Mouse (Mus musculus): ENCODE data around the gene Lama5.

The Lama5 gene

DNA sequence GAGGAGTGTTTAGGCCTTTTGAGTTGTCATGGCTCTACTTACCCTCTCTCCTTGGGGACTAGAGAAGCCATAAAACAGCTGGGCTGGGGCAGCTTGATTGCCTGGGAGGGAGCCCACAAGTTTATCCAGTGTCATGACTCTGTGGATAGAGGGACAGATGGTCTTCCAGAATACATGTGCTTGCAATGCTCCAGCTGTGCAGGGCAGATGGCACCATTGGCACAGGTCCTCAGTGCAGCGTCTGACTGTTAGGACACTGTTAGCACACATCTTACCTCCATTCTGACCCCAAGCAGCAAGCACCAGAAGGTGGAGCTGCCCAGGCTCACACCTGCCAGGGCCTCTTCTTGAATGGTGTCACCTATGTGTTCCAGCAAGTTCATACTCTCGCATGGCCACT is 59.8 kb downstream of the Lama5 start:
- in situ Hi-C loops (cut with MboI; ENCODE audit: low sequenced_read_pairs) = no loop called here

DNA sequence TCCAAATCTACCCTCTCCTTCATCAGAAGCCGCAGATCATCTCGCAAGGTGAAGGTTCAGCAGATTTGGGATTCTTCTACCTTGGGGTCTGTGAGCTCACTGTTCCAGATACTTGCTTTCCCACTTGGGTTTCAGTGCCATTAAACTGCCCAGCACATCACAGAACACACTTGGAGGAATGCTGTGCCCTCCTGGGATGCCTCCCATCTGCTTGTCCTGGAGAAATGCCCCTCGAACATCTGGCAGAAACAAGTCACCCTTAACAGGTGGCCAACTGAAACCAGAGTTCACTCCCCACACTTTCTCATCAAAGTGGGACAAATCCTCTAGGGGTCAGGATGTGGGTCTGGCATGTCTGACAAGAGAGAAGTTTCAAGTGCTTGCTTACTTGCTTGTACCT is 67.0 kb downstream of the Lama5 start:
- in situ Hi-C loops (cut with MboI; ENCODE audit: low sequenced_read_pairs) = no loop called here

DNA sequence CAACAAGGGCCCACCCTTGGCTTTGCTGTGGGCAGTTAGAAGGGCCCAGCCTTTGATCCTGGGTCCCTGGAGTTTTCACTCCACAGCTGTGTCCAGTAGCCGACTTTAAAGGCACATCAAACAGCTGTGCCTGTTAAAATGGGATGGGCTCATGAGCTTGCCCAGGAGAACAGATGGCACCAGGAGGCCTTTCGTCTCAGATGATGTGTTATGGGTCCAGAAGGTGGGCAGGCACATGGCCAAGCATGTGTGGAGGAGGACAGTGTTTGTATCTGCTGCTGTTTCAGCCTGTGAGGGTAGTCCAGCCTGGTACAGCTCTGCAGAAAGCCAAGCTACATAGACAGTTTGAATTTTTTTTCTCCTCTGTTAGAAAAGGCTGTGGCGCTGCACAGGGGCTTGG is 70.9 kb downstream of the Lama5 start:
- in situ Hi-C loops (cut with MboI; ENCODE audit: low sequenced_read_pairs) = no loop called here

DNA sequence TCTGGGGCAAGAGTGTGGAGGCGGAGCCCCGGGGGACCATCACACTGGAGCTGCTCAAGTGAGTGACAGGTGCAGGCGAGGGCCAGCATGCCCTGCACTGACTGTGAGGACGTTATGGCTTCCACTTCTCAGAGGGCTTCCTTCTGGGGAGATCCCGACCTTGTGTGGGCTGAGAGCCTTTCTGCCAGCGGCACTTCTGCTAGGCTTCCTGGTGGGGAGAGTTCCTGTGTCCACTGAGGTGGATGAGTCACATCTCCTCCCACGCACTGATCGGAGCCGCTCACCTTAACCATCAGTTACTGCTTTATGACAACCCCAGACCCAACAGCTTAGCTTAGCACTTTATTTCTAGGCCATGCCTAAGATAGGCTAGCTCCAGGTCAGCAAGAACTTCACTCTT is 77.1 kb downstream of the Lama5 start:
- in situ Hi-C loops (cut with MboI; ENCODE audit: low sequenced_read_pairs) = no loop called here

DNA sequence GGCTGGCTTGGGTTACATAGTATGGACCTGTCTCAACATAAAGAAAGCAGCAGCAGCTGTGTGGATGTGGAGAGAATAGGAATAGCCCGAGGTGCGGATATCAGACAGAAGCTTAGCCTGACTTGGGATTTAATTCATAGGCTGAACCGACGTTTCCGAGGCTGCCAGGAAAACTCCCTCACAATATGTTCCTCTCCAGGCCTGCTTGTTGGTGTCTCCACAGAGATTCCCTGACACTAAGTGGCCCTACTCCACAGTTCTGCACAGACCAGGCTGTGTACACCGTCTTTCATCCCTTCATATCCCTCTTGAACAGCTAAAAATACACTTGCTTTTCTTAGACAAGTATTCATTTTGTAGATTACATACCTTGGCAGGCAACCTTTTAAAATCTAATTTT is 78.3 kb downstream of the Lama5 start:
- in situ Hi-C loops (cut with MboI; ENCODE audit: low sequenced_read_pairs) = no loop called here

DNA sequence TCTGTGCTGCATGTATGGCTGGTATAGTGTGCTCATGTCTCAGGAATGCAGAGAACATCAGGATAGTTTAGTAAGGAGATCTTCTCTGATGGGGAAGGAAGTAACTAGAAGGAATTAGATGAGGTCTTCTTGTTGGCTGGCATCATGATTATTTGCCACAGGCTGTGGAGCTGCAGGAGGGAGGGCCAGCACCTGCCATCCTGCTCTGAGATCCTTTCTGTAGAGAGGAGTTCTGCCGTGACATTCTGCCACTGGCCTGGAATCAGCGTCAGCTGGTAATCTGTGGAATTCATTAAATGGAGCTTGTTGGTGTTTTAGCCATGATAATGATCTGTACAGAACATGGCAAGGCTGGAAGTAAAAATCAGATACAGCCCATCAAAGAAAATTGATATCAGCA is 79.6 kb downstream of the Lama5 start:
- in situ Hi-C loops (cut with MboI; ENCODE audit: low sequenced_read_pairs) = no loop called here

DNA sequence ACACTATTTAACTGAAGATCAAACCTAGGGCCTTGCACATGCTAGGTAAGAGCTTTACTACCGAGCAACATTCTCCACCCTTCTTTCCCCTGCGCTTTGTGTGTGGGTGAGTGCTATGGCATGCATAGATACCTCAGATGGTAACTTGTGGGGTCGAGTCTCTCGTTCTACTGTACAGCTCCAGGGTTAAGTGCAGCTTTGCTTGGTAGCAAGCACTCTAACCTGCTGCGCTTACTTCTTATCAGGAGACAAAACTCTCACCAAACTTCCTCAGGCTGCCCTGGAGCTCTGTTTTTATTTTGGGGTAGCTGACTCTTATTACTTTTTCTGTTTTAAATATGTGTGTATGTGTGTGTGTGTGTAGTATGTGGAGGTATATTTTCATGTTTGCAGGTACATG is 90.2 kb downstream of the Lama5 start:
- in situ Hi-C loops (cut with MboI; ENCODE audit: low sequenced_read_pairs) = no loop called here

DNA sequence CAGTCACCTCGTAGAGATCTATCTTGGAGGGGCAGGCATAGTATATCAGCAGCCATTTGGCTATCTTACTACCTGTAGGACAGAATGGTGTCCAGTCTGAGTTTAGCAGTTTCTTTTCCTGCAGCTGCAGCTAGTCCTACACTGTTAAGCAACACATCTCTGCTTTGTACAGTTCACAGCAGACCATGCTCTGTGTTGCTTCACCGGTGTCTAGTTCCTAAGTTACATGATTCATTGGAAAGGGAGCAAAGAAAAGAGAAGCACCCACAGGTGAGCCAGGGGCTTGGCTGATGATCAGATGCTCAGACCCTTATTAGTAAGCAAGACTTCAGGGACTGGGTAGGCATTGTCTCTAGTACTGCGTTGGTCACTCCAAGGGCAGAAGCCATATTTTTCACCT is 91.7 kb downstream of the Lama5 start:
- in situ Hi-C loops (cut with MboI; ENCODE audit: low sequenced_read_pairs) = no loop called here

DNA sequence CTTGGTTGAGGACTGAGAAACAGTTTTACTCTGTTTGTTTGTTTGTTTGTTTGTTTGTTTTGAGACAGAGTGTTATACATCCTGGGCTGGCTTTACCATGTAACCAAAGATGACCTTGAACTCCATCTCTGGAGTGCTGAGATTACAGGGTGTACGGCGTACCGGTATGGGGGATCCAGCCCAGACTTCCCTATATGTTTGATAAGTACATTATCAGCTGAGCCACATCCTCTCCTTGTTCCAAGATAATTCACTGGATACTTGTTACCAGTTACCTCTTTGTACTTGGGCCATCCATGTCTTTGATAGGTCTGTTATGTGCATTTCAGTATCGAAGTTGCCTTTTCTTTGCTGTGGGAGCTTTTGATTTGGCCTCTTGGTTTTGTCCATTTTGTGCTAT is 92.4 kb downstream of the Lama5 start:
- in situ Hi-C loops (cut with MboI; ENCODE audit: low sequenced_read_pairs) = no loop called here

DNA sequence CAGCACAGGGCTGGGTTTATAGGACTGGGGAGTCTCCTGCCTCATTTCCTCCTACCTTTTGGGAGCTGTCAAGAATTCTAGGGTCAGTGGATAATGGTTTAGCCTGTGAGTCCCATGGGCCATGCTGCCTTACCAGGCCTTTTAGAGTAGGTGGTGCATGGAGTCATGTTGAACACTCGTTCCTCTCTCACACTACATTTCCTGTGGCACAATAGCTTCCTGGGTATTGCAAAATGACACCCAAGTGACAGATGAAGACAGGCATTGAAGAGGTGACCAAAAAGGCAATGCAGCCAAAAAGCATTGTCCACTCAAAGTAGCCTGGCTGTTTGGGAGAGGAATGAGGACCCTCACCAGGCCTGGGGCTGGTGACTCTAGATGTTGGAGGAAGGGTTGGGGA is 98.0 kb downstream of the Lama5 start:
- in situ Hi-C loops (cut with MboI; ENCODE audit: low sequenced_read_pairs) = no loop called here
